Mouse (Mus musculus): Measurements from ENCODE around the gene Rtn1. TPM values are rescaled to one million over a fixed set of nuclear protein-coding genes. Genes with fewer than 3 reads are reported as not detected.
"Not testable (repeated sequence)": the region's sequence is repeated elsewhere in the genome, so short reads cannot be mapped to it uniquely, and the experiment has no call there.

Gene Rtn1
- total RNA-seq, 2 experiments from 2014 or later, result 1,472 to 1,555 TPM

GRCm38 (mm10) chr12:72331912-72332487 lies 76.9 kb downstream of the Rtn1 start:
- DNase-seq (ENCODE audit: extremely low spot score in 1 of 2, low spot score in 1 of 2), result no peak

GRCm38 (mm10) chr12:72326087-72326486 lies 82.8 kb downstream of the Rtn1 start:
- DNase-seq (ENCODE audit: extremely low spot score in 1 of 2, low spot score in 1 of 2), result no peak

GRCm38 (mm10) chr12:72325025-72325424 lies 83.8 kb downstream of the Rtn1 start:
- DNase-seq (ENCODE audit: extremely low spot score in 1 of 2, low spot score in 1 of 2), result no peak

- DNase-seq (ENCODE audit: extremely low spot score in 1 of 2, low spot score in 1 of 2), result no peak
These were observed 84.5 kb downstream of the Rtn1 start for GRCm38 (mm10) chr12:72324210-72324871.

- DNase-seq (ENCODE audit: extremely low spot score in 1 of 2, low spot score in 1 of 2), result no peak
These were observed 85.1 kb downstream of the Rtn1 start for GRCm38 (mm10) chr12:72323778-72324177.

GRCm38 (mm10) chr12:72315732-72316465 lies 93.0 kb downstream of the Rtn1 start:
- DNase-seq (ENCODE audit: extremely low spot score in 1 of 2, low spot score in 1 of 2), result no peak

GRCm38 (mm10) chr12:72310818-72311217 lies 98.0 kb downstream of the Rtn1 start:
- DNase-seq (ENCODE audit: extremely low spot score in 1 of 2, low spot score in 1 of 2), result no peak

- no peak for DNase-seq (ENCODE audit: extremely low spot score in 1 of 2, low spot score in 1 of 2)
These were observed 100.3 kb downstream of the Rtn1 start for GRCm38 (mm10) chr12:72308506-72308905.

- DNase-seq (ENCODE audit: extremely low spot score in 1 of 2, low spot score in 1 of 2), result no peak
These were observed 102.6 kb downstream of the Rtn1 start for GRCm38 (mm10) chr12:72306281-72306680.

GRCm38 (mm10) chr12:72305421-72305820 lies 103.4 kb downstream of the Rtn1 start:
- DNase-seq (ENCODE audit: extremely low spot score in 1 of 2, low spot score in 1 of 2), result no peak

GRCm38 (mm10) chr12:72304985-72305384 lies 103.9 kb downstream of the Rtn1 start:
- no peak for DNase-seq (ENCODE audit: extremely low spot score in 1 of 2, low spot score in 1 of 2)

- DNase-seq (ENCODE audit: extremely low spot score in 1 of 2, low spot score in 1 of 2), result no peak
These were observed 104.5 kb downstream of the Rtn1 start for GRCm38 (mm10) chr12:72304347-72304688.

- DNase-seq (ENCODE audit: extremely low spot score in 1 of 2, low spot score in 1 of 2), result no peak
These were observed 105.1 kb downstream of the Rtn1 start for GRCm38 (mm10) chr12:72303624-72304346.

GRCm38 (mm10) chr12:72301431-72301830 lies 107.4 kb downstream of the Rtn1 start:
- DNase-seq (ENCODE audit: extremely low spot score in 1 of 2, low spot score in 1 of 2), result no peak

GRCm38 (mm10) chr12:72300971-72301370 lies 107.9 kb downstream of the Rtn1 start:
- DNase-seq (ENCODE audit: extremely low spot score in 1 of 2, low spot score in 1 of 2), result no peak

- no peak for DNase-seq (ENCODE audit: extremely low spot score in 1 of 2, low spot score in 1 of 2)
These were observed 110.6 kb downstream of the Rtn1 start for GRCm38 (mm10) chr12:72298222-72298621.

GRCm38 (mm10) chr12:72296552-72296951 lies 112.3 kb downstream of the Rtn1 start:
- DNase-seq (ENCODE audit: extremely low spot score in 1 of 2, low spot score in 1 of 2), result no peak

- DNase-seq (ENCODE audit: extremely low spot score in 1 of 2, low spot score in 1 of 2), result not testable (repeated sequence)
These were observed 115.7 kb downstream of the Rtn1 start for GRCm38 (mm10) chr12:72293185-72293584.

- DNase-seq (ENCODE audit: extremely low spot score in 1 of 2, low spot score in 1 of 2), result no peak
These were observed 116.3 kb downstream of the Rtn1 start for GRCm38 (mm10) chr12:72292566-72292965.

GRCm38 (mm10) chr12:72291266-72291665 lies 117.6 kb downstream of the Rtn1 start:
- no peak for DNase-seq (ENCODE audit: extremely low spot score in 1 of 2, low spot score in 1 of 2)

- DNase-seq (ENCODE audit: extremely low spot score in 1 of 2, low spot score in 1 of 2), result no peak
These were observed 120.6 kb downstream of the Rtn1 start for GRCm38 (mm10) chr12:72288215-72288614.

Data from layer of hippocampus, postnatal 25 days (tissue).